Mouse (Mus musculus) frontal cortex, postnatal 36 days (tissue): ENCODE data around the gene P3h4.

Source experiments
- DNase-seq, 2 experiments: peaks; one replicate each; pipeline ENCODE4 v3.0.0; 2022; ENCODE audit warnings: low spot score in 2 of 2

Gene P3h4

GRCm38 (mm10) chr11:100408835-100409462 lies 5.7 kb downstream of the P3h4 start:
- no peak for DNase-seq

GRCm38 (mm10) chr11:100408076-100408834 lies 6.4 kb downstream of the P3h4 start:
- peak in 1 of 2 experiments; percentile 56 for DNase-seq

- DNase-seq = no peak
Measured at GRCm38 (mm10) chr11:100406995-100407705, 7.5 kb downstream of the P3h4 start.

GRCm38 (mm10) chr11:100406273-100406672 lies 8.4 kb downstream of the P3h4 start:
- no peak for DNase-seq

- no peak for DNase-seq
Measured at GRCm38 (mm10) chr11:100404456-100405074, 10.1 kb downstream of the P3h4 start.

- DNase-seq = no peak
Measured at GRCm38 (mm10) chr11:100403445-100404134, 11.0 kb downstream of the P3h4 start.

- no peak for DNase-seq
Measured at GRCm38 (mm10) chr11:100402682-100403081, 12.0 kb downstream of the P3h4 start.

GRCm38 (mm10) chr11:100402240-100402639 lies 12.4 kb downstream of the P3h4 start:
- DNase-seq = no peak

GRCm38 (mm10) chr11:100400842-100401241 lies 13.8 kb downstream of the P3h4 start:
- no peak for DNase-seq

GRCm38 (mm10) chr11:100399727-100400538 lies 14.7 kb downstream of the P3h4 start:
- DNase-seq = no peak

- no peak for DNase-seq
Measured at GRCm38 (mm10) chr11:100399320-100399719, 15.3 kb downstream of the P3h4 start.

- no peak for DNase-seq
Measured at GRCm38 (mm10) chr11:100398517-100398916, 16.1 kb downstream of the P3h4 start.

- DNase-seq = peak; percentile 99 to 100
Measured at GRCm38 (mm10) chr11:100397600-100398389, 16.8 kb downstream of the P3h4 start, which contains the start of gene Jup. Gene Jup, minus strand, starts transcription at chr11:100397763.

GRCm38 (mm10) chr11:100396886-100397599 lies 17.6 kb downstream of the P3h4 start:
- no peak for DNase-seq

GRCm38 (mm10) chr11:100395861-100396631 lies 18.6 kb downstream of the P3h4 start:
- no peak for DNase-seq

- no peak for DNase-seq
Measured at GRCm38 (mm10) chr11:100395200-100395599, 19.4 kb downstream of the P3h4 start.

GRCm38 (mm10) chr11:100394353-100395074 lies 20.1 kb downstream of the P3h4 start:
- no peak for DNase-seq

GRCm38 (mm10) chr11:100393733-100394132 lies 20.9 kb downstream of the P3h4 start:
- DNase-seq = no peak
